Mouse (Mus musculus): ENCODE results near the gene Magi1. TPM values are rescaled to one million over a fixed set of nuclear protein-coding genes. Genes with fewer than 3 reads are reported as not detected.

The Magi1 gene
- polyA plus RNA-seq, 1 experiment from 2014 or later = 9.2 TPM

DNA sequence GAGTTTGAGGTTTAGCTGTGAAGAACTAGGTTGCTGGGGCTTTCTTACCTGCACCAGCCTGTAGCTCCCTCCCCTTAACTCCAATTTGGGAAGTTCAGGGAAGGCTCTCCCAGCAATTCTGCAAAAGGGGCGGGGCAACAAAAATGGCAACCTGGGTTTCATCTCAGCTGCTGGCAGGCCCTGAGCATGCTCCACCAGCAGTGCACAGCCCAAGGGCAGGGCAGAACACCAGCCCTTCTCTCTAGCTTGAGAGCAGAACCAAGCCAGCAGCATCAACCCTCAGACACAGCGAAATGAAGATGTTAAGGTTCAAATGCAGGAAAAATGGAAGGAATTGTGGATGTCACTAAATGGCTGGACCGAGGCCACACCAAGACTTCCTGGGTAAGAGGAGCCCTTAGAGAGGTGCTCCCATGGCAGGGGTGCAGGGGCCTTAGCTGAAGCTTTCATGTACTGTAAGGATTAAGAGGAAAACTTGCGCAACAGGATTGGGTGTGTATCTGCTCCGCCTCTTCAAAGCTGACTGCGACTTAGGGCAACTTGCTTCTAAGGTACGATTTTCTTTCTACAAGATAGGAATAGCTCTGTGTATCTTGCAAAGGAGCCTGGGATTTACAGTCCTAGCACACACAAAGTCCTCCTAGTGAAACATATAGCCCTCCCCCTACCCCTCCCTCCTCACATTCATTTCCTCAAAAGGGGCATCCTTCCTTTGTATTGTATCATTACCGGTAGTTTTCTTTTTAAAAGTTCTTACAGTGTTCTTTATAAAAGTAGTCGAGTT lies 118.8 kb downstream of the Magi1 start:
- H3K27ac ChIP-seq (ENCODE audit: low read depth, low read length) = no peak overlapping the region
- no peak overlapping the region for H3K4me2 ChIP-seq
- H3K36me3 ChIP-seq (ENCODE audit: control insufficient read depth, insufficient read depth, low read length) = no peaks in the 10 kb centered on the region
- peaks cover 46% of the 10 kb centered on the region for H3K4me1 ChIP-seq (ENCODE audit: control insufficient read depth, insufficient read depth, low read length)
- ATAC-seq (replicated peaks; ENCODE audit: insufficient number of reproducible peaks, low FRiP score, low TSS enrichment) = no peak
- H3K27me3 ChIP-seq (ENCODE audit: control insufficient read depth, insufficient read depth, low read length) = no peaks in the 10 kb centered on the region
- H3K9me3 ChIP-seq (replicated peaks; ENCODE audit: control insufficient read depth, low read length) = no peaks in the 10 kb centered on the region
- H3K4me3 ChIP-seq (ENCODE audit: low read depth, low read length) = no peak overlapping the region
- 68% methylated on average over 9 of the region's 9 CpGs for WGBS (ENCODE audit: insufficient replicate concordance)
- no peak overlapping the region for H3K9ac ChIP-seq (ENCODE audit: low read depth, low read length)

GRCm38 (mm10) chr6:94163325-94163995 lies 120.3 kb downstream of the Magi1 start:
- 40% methylated on average over 9 of the region's 9 CpGs for WGBS (ENCODE audit: insufficient replicate concordance)
- Histone ChIP-seq H3K4me2 (peak overlapping the region; percentile 37), H3K4me1 (ENCODE audit: control insufficient read depth, insufficient read depth, low read length) (peaks cover 51% of the 10 kb centered on the region)

DNA sequence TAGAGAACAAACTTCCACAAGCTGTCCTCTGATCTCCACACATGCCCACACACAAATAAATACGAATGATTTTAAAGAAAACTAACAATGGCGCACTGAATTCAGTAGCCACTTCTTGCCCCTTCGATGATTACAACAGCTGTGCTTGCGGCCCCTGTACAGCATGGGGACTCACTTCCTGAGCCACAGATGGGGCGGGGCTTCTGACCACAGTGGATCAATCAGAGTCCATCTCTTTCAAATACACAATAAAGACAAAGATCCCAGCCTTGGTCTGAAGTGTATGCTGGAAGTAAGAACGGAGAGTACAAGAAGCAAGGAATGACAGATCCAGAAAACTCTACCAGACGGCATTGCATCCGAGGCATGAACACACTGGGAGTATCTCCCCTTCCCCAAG lies 120.8 kb downstream of the Magi1 start:
- H3K27ac ChIP-seq (ENCODE audit: low read depth, low read length) = 0 out of 2 replicates have a peak overlapping the region, but pooled peaks have one; percentile 10
- no peak overlapping the region for H3K4me3 ChIP-seq (ENCODE audit: low read depth, low read length)
- no peak for ATAC-seq (replicated peaks; ENCODE audit: insufficient number of reproducible peaks, low FRiP score, low TSS enrichment)
- peaks cover 57% of the 10 kb centered on the region for H3K4me1 ChIP-seq (ENCODE audit: control insufficient read depth, insufficient read depth, low read length)
- no peaks in the 10 kb centered on the region for H3K27me3 ChIP-seq (ENCODE audit: control insufficient read depth, insufficient read depth, low read length)
- 58% methylated on average over 8 of the region's 8 CpGs for WGBS (ENCODE audit: insufficient replicate concordance)
- no peaks in the 10 kb centered on the region for H3K36me3 ChIP-seq (ENCODE audit: control insufficient read depth, insufficient read depth, low read length)
- no peak overlapping the region for H3K9ac ChIP-seq (ENCODE audit: low read depth, low read length)
- H3K4me2 ChIP-seq = peak overlapping the region; percentile 37
- no peaks in the 10 kb centered on the region for H3K9me3 ChIP-seq (replicated peaks; ENCODE audit: control insufficient read depth, low read length)

More at GRCm38 (mm10) chr6:94163325-94163995, 120.3 kb downstream of the Magi1 start:
- Histone ChIP-seq H3K9me3 (replicated peaks; ENCODE audit: control insufficient read depth, low read length) (no peaks in the 10 kb centered on the region), H3K27me3 (ENCODE audit: control insufficient read depth, insufficient read depth, low read length) (no peaks in the 10 kb centered on the region), H3K9ac (ENCODE audit: low read depth, low read length) (no peak overlapping the region), H3K4me3 (ENCODE audit: low read depth, low read length) (no peak overlapping the region), H3K36me3 (ENCODE audit: control insufficient read depth, insufficient read depth, low read length) (no peaks in the 10 kb centered on the region), H3K27ac (ENCODE audit: low read depth, low read length) (peak overlapping the region; percentile 10)
- ATAC-seq (replicated peaks; ENCODE audit: insufficient number of reproducible peaks, low FRiP score, low TSS enrichment) = no peak

GRCm38 (mm10) chr6:94159256-94159655 lies 124.5 kb downstream of the Magi1 start:
- Histone ChIP-seq H3K4me3 (ENCODE audit: low read depth, low read length) (no peak overlapping the region), H3K9ac (ENCODE audit: low read depth, low read length) (no peak overlapping the region), H3K27me3 (ENCODE audit: control insufficient read depth, insufficient read depth, low read length) (no peaks in the 10 kb centered on the region), H3K9me3 (replicated peaks; ENCODE audit: control insufficient read depth, low read length) (no peaks in the 10 kb centered on the region), H3K4me1 (ENCODE audit: control insufficient read depth, insufficient read depth, low read length) (peaks cover 55% of the 10 kb centered on the region), H3K36me3 (ENCODE audit: control insufficient read depth, insufficient read depth, low read length) (no peaks in the 10 kb centered on the region), H3K27ac (ENCODE audit: low read depth, low read length) (peak overlapping the region; percentile 64), H3K4me2 (no peak overlapping the region)
- ATAC-seq (replicated peaks; ENCODE audit: insufficient number of reproducible peaks, low FRiP score, low TSS enrichment) = no peak
- 9% methylated on average over 2 of the region's 2 CpGs for WGBS (ENCODE audit: insufficient replicate concordance)

DNA sequence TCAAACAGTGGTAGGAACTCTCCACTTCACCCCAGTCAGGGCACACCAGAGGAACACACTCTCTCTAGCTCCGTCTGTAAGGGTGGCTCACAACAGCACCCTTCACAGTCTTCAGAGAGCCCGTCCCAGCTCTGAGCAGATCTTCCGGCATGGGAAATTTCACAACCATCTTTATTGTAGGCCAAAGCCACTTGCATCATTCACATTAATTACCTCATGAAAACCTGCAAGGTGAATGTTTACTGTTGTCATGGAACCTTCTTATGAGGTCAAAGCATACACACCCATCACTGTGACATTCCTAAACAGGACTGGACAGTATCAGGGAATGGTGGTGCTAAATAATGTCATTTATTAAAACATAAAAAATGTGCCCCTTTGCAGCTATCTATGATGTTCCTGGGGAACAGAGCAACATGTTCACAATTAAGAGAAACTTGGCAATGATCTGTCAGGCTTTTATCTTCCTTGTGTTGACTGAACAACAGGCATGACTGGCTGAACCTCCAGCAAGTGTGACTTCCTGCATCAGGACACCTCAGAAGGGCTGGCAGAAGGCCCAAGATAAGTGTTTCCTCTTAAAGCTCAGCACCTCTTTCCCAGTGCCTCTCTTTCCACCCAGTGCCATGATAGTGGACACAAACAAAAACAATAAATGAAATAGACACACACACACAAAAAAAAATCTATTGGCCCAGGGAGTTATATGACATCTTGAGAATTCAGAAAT lies 125.4 kb downstream of the Magi1 start:
- H3K4me2 ChIP-seq = no peak overlapping the region
- H3K9me3 ChIP-seq (replicated peaks; ENCODE audit: control insufficient read depth, low read length) = no peaks in the 10 kb centered on the region
- no peak overlapping the region for H3K9ac ChIP-seq (ENCODE audit: low read depth, low read length)
- H3K27ac ChIP-seq (ENCODE audit: low read depth, low read length) = peak overlapping the region; percentile 64; the same call in 1 of the 2 replicates
- 71% methylated on average over 3 of the region's 3 CpGs for WGBS (ENCODE audit: insufficient replicate concordance)
- H3K27me3 ChIP-seq (ENCODE audit: control insufficient read depth, insufficient read depth, low read length) = no peaks in the 10 kb centered on the region
- ATAC-seq (replicated peaks; ENCODE audit: insufficient number of reproducible peaks, low FRiP score, low TSS enrichment) = no peak
- H3K4me3 ChIP-seq (ENCODE audit: low read depth, low read length) = no peak overlapping the region
- no peaks in the 10 kb centered on the region for H3K36me3 ChIP-seq (ENCODE audit: control insufficient read depth, insufficient read depth, low read length)
- H3K4me1 ChIP-seq (ENCODE audit: control insufficient read depth, insufficient read depth, low read length) = peaks cover 49% of the 10 kb centered on the region

- Histone ChIP-seq H3K27ac (ENCODE audit: low read depth, low read length) (no peak overlapping the region), H3K27me3 (ENCODE audit: control insufficient read depth, insufficient read depth, low read length) (no peaks in the 10 kb centered on the region), H3K9ac (ENCODE audit: low read depth, low read length) (no peak overlapping the region), H3K36me3 (ENCODE audit: control insufficient read depth, insufficient read depth, low read length) (no peaks in the 10 kb centered on the region), H3K4me1 (ENCODE audit: control insufficient read depth, insufficient read depth, low read length) (peaks cover 47% of the 10 kb centered on the region), H3K4me2 (no peak overlapping the region), H3K9me3 (replicated peaks; ENCODE audit: control insufficient read depth, low read length) (no peaks in the 10 kb centered on the region), H3K4me3 (ENCODE audit: low read depth, low read length) (no peak overlapping the region)
- no peak for ATAC-seq (replicated peaks; ENCODE audit: insufficient number of reproducible peaks, low FRiP score, low TSS enrichment)
- WGBS (ENCODE audit: insufficient replicate concordance) = 71% methylated on average over 4 of the region's 4 CpGs
These were observed 127.7 kb downstream of the Magi1 start for GRCm38 (mm10) chr6:94155996-94156395.

DNA sequence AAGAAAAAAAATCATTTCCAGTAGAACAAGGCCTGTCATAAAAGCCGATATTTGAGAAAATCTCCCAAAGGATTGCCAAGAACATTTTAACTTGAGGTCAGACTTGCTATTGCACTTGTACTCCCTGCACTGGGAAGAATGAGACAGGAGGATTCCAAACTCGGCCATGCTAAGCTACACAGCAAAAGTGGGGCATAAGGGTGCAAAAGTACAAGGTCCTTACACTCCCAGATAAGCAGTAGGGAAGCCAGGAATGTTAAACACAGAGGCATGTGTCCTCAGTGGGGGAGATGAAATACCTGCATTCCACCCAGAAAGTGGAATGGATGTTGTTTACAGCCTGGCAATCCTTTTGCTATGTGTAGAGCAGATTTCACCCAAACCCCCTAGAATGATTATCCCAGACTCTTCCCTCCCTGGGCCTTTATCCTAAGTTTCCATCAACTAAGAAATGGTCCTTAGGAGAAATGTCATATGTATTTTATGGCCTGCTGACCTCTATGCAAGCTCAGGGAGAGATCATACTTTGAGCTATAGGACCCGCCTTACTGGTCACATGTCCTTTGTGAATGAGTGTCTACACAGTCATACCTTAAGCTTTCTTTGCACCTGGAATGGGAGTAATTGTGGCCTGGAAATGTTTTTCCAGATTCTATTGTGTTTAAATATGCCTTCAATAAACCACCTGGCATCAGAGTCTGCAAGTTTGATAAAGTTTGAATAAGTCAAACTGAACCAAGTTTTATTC lies 128.7 kb downstream of the Magi1 start:
- Histone ChIP-seq H3K4me1 (ENCODE audit: control insufficient read depth, insufficient read depth, low read length) (peaks cover 56% of the 10 kb centered on the region), H3K36me3 (ENCODE audit: control insufficient read depth, insufficient read depth, low read length) (no peaks in the 10 kb centered on the region), H3K4me3 (ENCODE audit: low read depth, low read length) (no peak overlapping the region), H3K27me3 (ENCODE audit: control insufficient read depth, insufficient read depth, low read length) (no peaks in the 10 kb centered on the region), H3K9ac (ENCODE audit: low read depth, low read length) (no peak overlapping the region), H3K27ac (ENCODE audit: low read depth, low read length) (no peak overlapping the region), H3K4me2 (no peak overlapping the region), H3K9me3 (replicated peaks; ENCODE audit: control insufficient read depth, low read length) (no peaks in the 10 kb centered on the region)
- ATAC-seq (replicated peaks; ENCODE audit: insufficient number of reproducible peaks, low FRiP score, low TSS enrichment) = no peak
- WGBS (ENCODE audit: insufficient replicate concordance) = 59% methylated on average over 3 of the region's 3 CpGs

- Histone ChIP-seq H3K9me3 (replicated peaks; ENCODE audit: control insufficient read depth, low read length) (no peaks in the 10 kb centered on the region), H3K4me3 (ENCODE audit: low read depth, low read length) (no peak overlapping the region), H3K4me1 (ENCODE audit: control insufficient read depth, insufficient read depth, low read length) (peaks cover 48% of the 10 kb centered on the region), H3K9ac (ENCODE audit: low read depth, low read length) (no peak overlapping the region), H3K27me3 (ENCODE audit: control insufficient read depth, insufficient read depth, low read length) (no peaks in the 10 kb centered on the region), H3K4me2 (no peak overlapping the region), H3K27ac (ENCODE audit: low read depth, low read length) (no peak overlapping the region), H3K36me3 (ENCODE audit: control insufficient read depth, insufficient read depth, low read length) (no peaks in the 10 kb centered on the region)
- ATAC-seq (replicated peaks; ENCODE audit: insufficient number of reproducible peaks, low FRiP score, low TSS enrichment) = no peak
- WGBS (ENCODE audit: insufficient replicate concordance) = 80% methylated on average over 9 of the region's 9 CpGs
These were observed 130.8 kb downstream of the Magi1 start for GRCm38 (mm10) chr6:94152881-94153280.
